Mouse (Mus musculus) gastrocnemius, adult 18-20 months (tissue): ENCODE data around the gene Gm9573. TPM values are rescaled to one million over a fixed set of nuclear protein-coding genes. Genes with fewer than 3 reads are reported as not detected.
A peak's percentile ranks its signal among the peaks of the same experiment; 100 is the strongest.

ENCODE experiments used
- DNase-seq: peaks from one replicate; pipeline ENCODE4 v3.0.0; 2021; ENCODE audit warnings: low spot score
- total RNA-seq, 2 experiments: library from RNA; stranded (reverse); gene quantifications; 2 replicates each; pipeline ENCODE4 v1.2.3; 2021

Gm9573 gene
- total RNA-seq, 2 experiments from 2014 or later, result not detected

DNA sequence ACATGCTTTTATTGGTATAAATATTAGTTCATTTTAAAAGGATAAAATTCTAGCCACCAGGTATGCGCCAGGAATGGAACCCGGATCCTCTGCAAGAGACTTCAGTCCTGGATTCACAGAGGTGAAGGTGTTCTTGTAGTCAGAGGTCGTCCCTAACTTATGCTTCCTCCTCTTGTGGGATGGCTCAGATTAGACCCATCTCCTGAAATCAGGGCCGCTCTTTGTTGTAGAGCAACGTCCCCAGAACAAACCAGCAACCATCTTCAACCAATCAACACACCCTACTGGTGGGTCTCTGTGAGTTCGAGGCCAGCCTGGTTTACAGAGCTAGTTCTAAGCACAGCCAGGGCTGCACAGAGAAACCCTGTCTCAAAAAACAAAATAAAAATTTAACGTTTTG, 32.0 kb downstream of the Gm9573 start:
- DNase-seq, result no peak

- DNase-seq, result no peak
These were observed 32.7 kb downstream of the Gm9573 start for GRCm38 (mm10) chr17:35593786-35594185.

GRCm38 (mm10) chr17:35592131-35592530, 34.3 kb downstream of the Gm9573 start:
- DNase-seq, result no peak

DNA sequence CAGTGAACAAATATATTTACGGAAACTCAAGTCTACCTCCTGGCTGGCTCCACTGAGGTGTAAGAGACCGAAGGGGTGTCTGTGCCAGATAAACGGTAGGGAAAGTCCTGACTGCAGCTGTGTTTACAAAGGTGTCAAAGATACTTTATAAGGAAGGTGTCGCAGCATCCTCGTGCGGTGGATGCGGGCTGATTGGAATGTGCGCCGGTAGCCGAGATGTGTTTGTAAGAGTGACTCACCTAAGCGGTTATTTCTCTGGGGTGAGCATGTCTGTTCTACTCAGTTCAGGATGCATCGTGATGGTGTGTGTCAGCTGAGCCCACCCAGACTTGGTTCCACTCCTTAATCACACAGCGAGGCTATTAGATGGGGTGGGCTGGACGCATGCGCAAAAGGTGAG, 34.7 kb downstream of the Gm9573 start:
- DNase-seq, result no peak

- no peak for DNase-seq
These were observed 35.2 kb downstream of the Gm9573 start for GRCm38 (mm10) chr17:35591219-35591578.

- DNase-seq, result peak; percentile 74
These were observed 35.8 kb downstream of the Gm9573 start for GRCm38 (mm10) chr17:35590410-35591218.

DNA sequence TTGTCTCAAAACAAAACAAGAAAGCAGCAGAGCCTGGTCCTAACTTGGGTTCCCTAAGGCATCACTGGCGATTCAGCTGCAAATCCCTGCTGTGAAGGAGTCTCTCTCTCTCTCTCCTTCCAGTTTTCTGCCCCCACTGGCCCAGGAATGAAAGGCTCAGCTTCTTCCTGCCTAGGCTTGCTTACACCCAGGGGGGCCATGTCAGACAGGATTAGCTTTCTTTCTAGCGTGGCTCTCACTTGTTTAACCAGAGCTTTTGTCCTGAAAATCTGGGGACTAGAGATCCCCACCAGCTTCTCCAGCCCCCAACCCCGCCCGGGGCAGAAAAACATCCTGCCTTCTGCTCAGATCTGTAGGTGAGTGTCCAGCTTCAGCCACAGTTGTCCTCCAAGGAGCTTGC, 38.0 kb downstream of the Gm9573 start:
- DNase-seq, result no peak

- no peak for DNase-seq
These were observed 39.1 kb downstream of the Gm9573 start for GRCm38 (mm10) chr17:35587291-35587690.

- peak; percentile 64 for DNase-seq
These were observed 42.0 kb downstream of the Gm9573 start for GRCm38 (mm10) chr17:35584330-35584937.

GRCm38 (mm10) chr17:35582900-35583299, 43.5 kb downstream of the Gm9573 start:
- no peak for DNase-seq

DNA sequence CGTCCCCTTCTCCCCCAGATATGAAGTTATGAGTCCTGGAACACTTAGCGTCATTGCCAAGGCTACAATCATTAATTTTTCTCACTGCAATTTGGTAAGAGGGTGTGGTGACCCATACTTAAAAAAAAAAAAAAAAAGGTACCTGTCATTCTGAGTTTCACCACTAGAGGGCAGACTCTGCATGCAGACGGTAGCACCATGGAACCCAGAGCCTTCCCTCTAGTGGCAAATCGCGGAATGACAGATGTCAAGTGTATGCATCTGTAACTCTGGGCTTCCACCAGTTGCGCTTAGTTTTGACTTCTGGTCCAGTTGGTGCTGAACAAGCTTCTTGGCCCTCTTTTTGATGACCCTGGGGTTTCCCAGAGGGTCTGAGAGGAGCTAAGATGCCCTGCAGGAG, 48.2 kb downstream of the Gm9573 start:
- peak; percentile 80 for DNase-seq

- no peak for DNase-seq
These were observed 55.0 kb downstream of the Gm9573 start for GRCm38 (mm10) chr17:35571477-35571876.

GRCm38 (mm10) chr17:35570836-35571235, 55.6 kb downstream of the Gm9573 start:
- DNase-seq, result no peak

GRCm38 (mm10) chr17:35569091-35569944, 57.1 kb downstream of the Gm9573 start:
- no peak for DNase-seq

Other genes starting within 250 kb of the Gm9573 start
- gene H2-Q4, start 247.0 kb downstream of the Gm9573 start, total RNA-seq, result 1 to 10 TPM; 3.5 to 6.6 TPM
- gene H2-Q6, start 201.8 kb downstream of the Gm9573 start, total RNA-seq, result 1 to 10 TPM in 1 of 2 experiments, under 1 TPM in 1; 0.94 to 1.2 TPM
- gene H2-Q7, start 187.5 kb downstream of the Gm9573 start, total RNA-seq, result 1 to 10 TPM in 1 of 2 experiments, under 1 TPM in 1; 0.82 to 1.8 TPM
- gene H2-Q10, start 156.5 kb downstream of the Gm9573 start, total RNA-seq, result 1 to 10 TPM in 1 of 2 experiments, under 1 TPM in 1; 0.39 to 1.2 TPM
- gene Pou5f1, start 120.6 kb downstream of the Gm9573 start, total RNA-seq, result not detected
- under 1 TPM; 0.66 TPM for gene Tcf19, start 109.8 kb downstream of the Gm9573 start, total RNA-seq
- 1 to 10 TPM; 1.3 to 2.1 TPM for gene Cchcr1, start 109.5 kb downstream of the Gm9573 start, total RNA-seq
- not detected for gene Psors1c2, start 93.4 kb downstream of the Gm9573 start, total RNA-seq
- under 1 TPM; 0.09 to 0.69 TPM for gene Cdsn, start 74.5 kb downstream of the Gm9573 start, total RNA-seq
- gene 2300002M23Rik, start 59.2 kb downstream of the Gm9573 start, total RNA-seq, result not detected
- not detected for gene Sfta2, start 25.1 kb downstream of the Gm9573 start, total RNA-seq
- not detected for gene Mucl3, start 17.1 kb upstream of the Gm9573 start, total RNA-seq
- gene Vars2, start 41.0 kb upstream of the Gm9573 start, total RNA-seq, result 10 to 100 TPM in 1 of 2 experiments, 1 to 10 TPM in 1; 9.8 to 13.7 TPM
- gene Gtf2h4, start 47.1 kb upstream of the Gm9573 start, total RNA-seq, result 10 to 100 TPM; 17.7 to 18.9 TPM
- gene Ddr1, start 78.0 kb upstream of the Gm9573 start, total RNA-seq, result 10 to 100 TPM; 12.4 to 17.1 TPM
- 1 to 10 TPM; 7.1 to 8.0 TPM for gene Ier3, start 195.0 kb upstream of the Gm9573 start, total RNA-seq
- 10 to 100 TPM; 58.1 to 61.3 TPM for gene Flot1, start 196.6 kb upstream of the Gm9573 start, total RNA-seq
- gene Tubb5, start 211.7 kb upstream of the Gm9573 start, total RNA-seq, result 10 to 100 TPM; 25.7 to 34.7 TPM
- gene Mdc1, start 214.9 kb upstream of the Gm9573 start, total RNA-seq, result 1 to 10 TPM; 4.2 to 6.7 TPM
- 1 to 10 TPM in 1 of 2 experiments, under 1 TPM in 1; 0.68 to 1.5 TPM for gene Nrm, start 234.7 kb upstream of the Gm9573 start, total RNA-seq
- 1 to 10 TPM; 4.1 to 5.8 TPM for gene Ppp1r18, start 239.0 kb upstream of the Gm9573 start, total RNA-seq